Mouse (Mus musculus): Measurements from ENCODE around the gene Tas2r104. TPM values are rescaled to one million over a fixed set of nuclear protein-coding genes. Genes with fewer than 3 reads are reported as not detected.

Gene Tas2r104
- not detected in 2 replicates for polyA plus RNA-seq (2015; fragmentation: Nextera tagmentation; extraction: Ambion mirVana)

DNA sequence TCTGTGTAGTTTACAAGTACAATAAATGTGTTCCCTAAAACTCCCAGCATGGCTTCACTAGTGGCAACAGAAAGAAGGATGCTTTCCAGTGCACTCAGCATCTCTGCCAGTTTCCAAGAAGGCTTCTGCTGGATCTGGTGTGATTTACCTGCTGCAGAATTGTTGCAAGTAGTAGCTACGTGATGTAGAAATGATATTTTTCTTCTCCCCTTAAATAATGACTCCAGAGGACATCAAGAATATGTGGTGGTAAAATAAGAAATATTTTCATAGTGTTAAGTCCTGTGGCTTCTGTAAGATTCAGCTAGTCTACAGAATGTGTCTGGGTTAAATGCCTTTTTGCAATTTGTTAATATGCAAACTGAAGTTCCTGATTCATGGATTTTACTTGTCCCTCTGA is at the start of gene Tas2r104:
Gene Tas2r104 (minus strand): TSS at position 101 of the 400 bp plus-strand sequence.
- H3K36me3 ChIP-seq = no peaks in the 10 kb centered on the region
- H3K9ac ChIP-seq (replicated peaks) = no peak within 1 kb of the TSS
- H3K27me3 ChIP-seq = no peaks in the 10 kb centered on the region
- ATAC-seq (replicated peaks) = no peak
- peaks cover 5% of the 10 kb centered on the region; the same call in 1 of the 2 replicates for H3K9me3 ChIP-seq
- 89% methylated on average over 1 of the region's 1 CpGs for WGBS
- H3K4me2 ChIP-seq (replicated peaks) = no peak within 1 kb of the TSS
- no peaks in the 10 kb centered on the region for H3K4me1 ChIP-seq
- no peak within 1 kb of the TSS for H3K4me3 ChIP-seq
- H3K27ac ChIP-seq (replicated peaks) = no peak within 1 kb of the TSS

GRCm38 (mm10) chr6:131712803-131713202 is 27.3 kb upstream of the Tas2r104 start:
- H3K9me3 ChIP-seq = peaks cover 11% of the 10 kb centered on the region; the same call in 1 of the 2 replicates
- H3K4me3 ChIP-seq = no peak overlapping the region
- no peak overlapping the region for H3K27ac ChIP-seq (replicated peaks)
- 50% methylated on average over 7 of the region's 7 CpGs for WGBS
- no peak overlapping the region for H3K9ac ChIP-seq (replicated peaks)
- H3K36me3 ChIP-seq = no peaks in the 10 kb centered on the region
- no peak for ATAC-seq (replicated peaks)
- H3K27me3 ChIP-seq = no peaks in the 10 kb centered on the region
- no peaks in the 10 kb centered on the region for H3K4me1 ChIP-seq
- H3K4me2 ChIP-seq (replicated peaks) = no peak overlapping the region

- peaks cover 12% of the 10 kb centered on the region for H3K9me3 ChIP-seq
- no peak within 1 kb of the TSS for H3K9ac ChIP-seq (replicated peaks)
- no peak within 1 kb of the TSS for H3K4me3 ChIP-seq
- H3K4me2 ChIP-seq (replicated peaks) = no peak within 1 kb of the TSS
- no peak for ATAC-seq (replicated peaks)
- H3K36me3 ChIP-seq = no peaks in the 10 kb centered on the region
- no peaks in the 10 kb centered on the region for H3K4me1 ChIP-seq
- no peak within 1 kb of the TSS for H3K27ac ChIP-seq (replicated peaks)
- no peaks in the 10 kb centered on the region for H3K27me3 ChIP-seq
Observed at GRCm38 (mm10) chr6:131689963-131690362, 4.4 kb upstream of the Tas2r104 start, which contains the start of gene Tas2r114. TSS of gene Tas2r114 (minus strand) at chr6:131690063.

DNA sequence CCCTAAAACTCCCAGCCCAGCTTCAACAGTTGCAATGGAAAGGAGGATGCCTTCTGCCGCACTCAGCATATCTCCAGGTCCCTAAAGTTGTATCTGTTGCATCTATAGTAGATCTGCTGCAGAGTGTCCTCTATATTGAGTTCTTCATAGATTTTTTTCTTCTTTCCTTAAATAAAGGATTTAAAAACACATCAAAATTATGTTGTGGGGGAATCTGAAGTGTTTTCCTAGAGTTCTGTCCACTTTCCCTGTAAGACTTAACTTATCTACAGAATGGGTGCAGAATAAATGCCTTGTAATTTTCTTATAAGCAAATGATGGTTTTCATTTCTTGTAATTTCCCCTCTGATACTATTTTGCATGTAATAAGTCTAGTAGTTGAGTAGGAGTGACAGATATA is 1.9 kb upstream of the Tas2r104 start, which contains the start of gene Tas2r105:
Gene Tas2r105 (minus strand): TSS at position 101 of the 400 bp plus-strand sequence.
- H3K4me3 ChIP-seq = no peak within 1 kb of the TSS
- no peaks in the 10 kb centered on the region for H3K36me3 ChIP-seq
- H3K27me3 ChIP-seq = no peaks in the 10 kb centered on the region
- H3K27ac ChIP-seq (replicated peaks) = no peak within 1 kb of the TSS
- no peaks in the 10 kb centered on the region for H3K4me1 ChIP-seq
- H3K4me2 ChIP-seq (replicated peaks) = no peak within 1 kb of the TSS
- H3K9ac ChIP-seq (replicated peaks) = no peak within 1 kb of the TSS
- H3K9me3 ChIP-seq = peaks cover 8% of the 10 kb centered on the region; the same call in 1 of the 2 replicates
- ATAC-seq (replicated peaks) = no peak
- WGBS = 77% methylated on average over 1 of the region's 1 CpGs

DNA sequence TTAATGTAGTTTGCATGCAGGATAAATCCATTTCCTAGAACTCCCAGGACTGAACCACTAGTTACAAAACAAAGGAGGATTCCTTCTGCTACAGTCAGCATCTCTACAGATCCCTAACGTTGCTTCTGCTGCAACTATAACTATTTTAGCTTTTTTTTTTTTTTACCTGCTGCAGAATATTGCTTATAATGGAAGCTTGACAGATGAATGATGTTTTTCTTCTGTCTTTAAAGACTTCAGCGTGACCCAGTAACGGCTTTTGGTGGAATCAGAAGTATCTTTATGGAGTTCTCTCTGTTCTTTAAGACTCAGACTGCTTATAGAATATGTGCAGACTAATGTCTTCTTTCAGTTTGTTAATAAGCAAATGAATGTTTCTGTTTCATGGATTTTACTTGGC is 6.8 kb downstream of the Tas2r104 start, which contains the start of gene Tas2r106:
Gene Tas2r106 (minus strand): TSS at position 101 of the 400 bp plus-strand sequence.
- no peak within 1 kb of the TSS for H3K4me2 ChIP-seq (replicated peaks)
- H3K4me3 ChIP-seq = no peak within 1 kb of the TSS
- peaks cover 13% of the 10 kb centered on the region; the same call in 1 of the 2 replicates for H3K9me3 ChIP-seq
- no peak within 1 kb of the TSS for H3K9ac ChIP-seq (replicated peaks)
- H3K27me3 ChIP-seq = no peaks in the 10 kb centered on the region
- no peaks in the 10 kb centered on the region for H3K4me1 ChIP-seq
- H3K36me3 ChIP-seq = no peaks in the 10 kb centered on the region
- WGBS = 73% methylated on average over 3 of the region's 3 CpGs
- no peak for ATAC-seq (replicated peaks)
- no peak within 1 kb of the TSS for H3K27ac ChIP-seq (replicated peaks)

- no peak within 1 kb of the TSS for H3K4me2 ChIP-seq (replicated peaks)
- no peaks in the 10 kb centered on the region for H3K4me1 ChIP-seq
- no peaks in the 10 kb centered on the region for H3K27me3 ChIP-seq
- H3K9ac ChIP-seq (replicated peaks) = no peak within 1 kb of the TSS
- H3K36me3 ChIP-seq = no peaks in the 10 kb centered on the region
- peaks cover 22% of the 10 kb centered on the region for H3K9me3 ChIP-seq
- no peak within 1 kb of the TSS for H3K4me3 ChIP-seq
- no peak for ATAC-seq (replicated peaks)
- no peak within 1 kb of the TSS for H3K27ac ChIP-seq (replicated peaks)
Observed at GRCm38 (mm10) chr6:131660049-131660448, 25.5 kb downstream of the Tas2r104 start, which contains the start of gene Tas2r107. TSS of gene Tas2r107 (minus strand) at chr6:131660149.

Other genes with a start within 250 kb of the Tas2r104 start
- gene 5430401F13Rik, start 199.3 kb downstream of the Tas2r104 start, polyA plus RNA-seq (2015; fragmentation: Nextera tagmentation; extraction: Ambion mirVana) = not detected in 2 replicates
- not detected in 2 replicates for gene Gm6619, start 199.3 kb downstream of the Tas2r104 start, polyA plus RNA-seq (2015; fragmentation: Nextera tagmentation; extraction: Ambion mirVana)
- not detected in 2 replicates for gene Tas2r130, start 54.8 kb downstream of the Tas2r104 start, polyA plus RNA-seq (2015; fragmentation: Nextera tagmentation; extraction: Ambion mirVana)
- gene Tas2r107, start 25.6 kb downstream of the Tas2r104 start, polyA plus RNA-seq (2015; fragmentation: Nextera tagmentation; extraction: Ambion mirVana) = not detected in 2 replicates
- not detected in 2 replicates for gene Tas2r106, start 6.9 kb downstream of the Tas2r104 start, polyA plus RNA-seq (2015; fragmentation: Nextera tagmentation; extraction: Ambion mirVana)
- not detected in 2 replicates for gene Tas2r105, start 1.8 kb upstream of the Tas2r104 start, polyA plus RNA-seq (2015; fragmentation: Nextera tagmentation; extraction: Ambion mirVana)
- gene Tas2r114, start 4.3 kb upstream of the Tas2r104 start, polyA plus RNA-seq (2015; fragmentation: Nextera tagmentation; extraction: Ambion mirVana) = not detected in 2 replicates